Mouse (Mus musculus) yolk sac, embryonic 10.5 days (tissue): ENCODE results near the gene Atic.
A peak's percentile ranks its signal among the peaks of the same experiment; 100 is the strongest.

Experiments used
- DNase-seq: peaks from one replicate; pipeline ENCODE4 v3.0.0-alpha.2; 2017; ENCODE audit warnings: low spot score

Gene Atic

DNA sequence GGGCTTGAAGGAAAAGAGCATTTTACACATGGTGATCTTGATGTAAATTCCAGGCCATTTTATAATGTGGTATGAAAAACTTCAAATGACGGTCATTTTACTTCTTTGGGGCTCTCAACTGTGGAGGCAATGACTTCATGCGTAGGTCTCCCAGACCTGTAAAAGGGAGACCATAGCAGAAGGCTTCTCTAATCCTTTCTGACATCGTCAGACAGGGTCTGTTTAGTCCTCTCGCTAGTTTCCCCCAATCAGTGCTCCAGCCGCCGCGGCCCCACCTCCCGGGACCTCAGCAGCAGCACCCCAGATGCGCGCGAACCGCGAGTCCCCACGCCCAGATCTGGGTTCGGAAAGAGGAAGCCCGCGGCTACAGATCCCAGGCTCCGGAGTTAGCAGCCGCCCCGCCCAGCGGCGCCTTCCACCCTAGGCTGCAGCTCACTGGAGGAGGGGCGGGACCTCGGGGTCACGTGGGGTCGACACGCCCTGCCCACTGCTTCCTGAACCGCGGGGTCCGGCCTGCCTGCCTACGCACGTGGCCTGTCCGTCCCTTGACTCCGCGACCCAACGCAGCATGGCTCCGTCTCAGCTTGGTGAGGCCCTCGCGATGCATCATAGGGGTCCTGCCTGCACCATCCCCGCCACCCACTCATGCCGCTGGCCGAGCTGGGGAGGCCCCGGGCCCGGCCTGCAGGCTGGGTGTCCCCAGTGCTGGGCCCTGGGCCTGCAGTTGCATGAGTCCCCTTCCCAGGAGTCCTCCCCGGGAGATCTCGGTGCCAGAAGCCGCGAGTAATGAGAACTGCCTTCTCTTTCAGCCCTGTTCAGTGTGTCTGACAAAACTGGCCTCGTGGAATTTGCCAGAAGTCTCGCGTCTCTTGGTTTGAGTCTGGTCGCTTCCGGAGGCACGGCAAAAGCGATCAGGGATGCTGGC, at the start of gene Atic:
TSS of gene Atic (plus strand) at position 463 of the 925 bp plus-strand sequence.
- peak; percentile 95 for DNase-seq

DNA sequence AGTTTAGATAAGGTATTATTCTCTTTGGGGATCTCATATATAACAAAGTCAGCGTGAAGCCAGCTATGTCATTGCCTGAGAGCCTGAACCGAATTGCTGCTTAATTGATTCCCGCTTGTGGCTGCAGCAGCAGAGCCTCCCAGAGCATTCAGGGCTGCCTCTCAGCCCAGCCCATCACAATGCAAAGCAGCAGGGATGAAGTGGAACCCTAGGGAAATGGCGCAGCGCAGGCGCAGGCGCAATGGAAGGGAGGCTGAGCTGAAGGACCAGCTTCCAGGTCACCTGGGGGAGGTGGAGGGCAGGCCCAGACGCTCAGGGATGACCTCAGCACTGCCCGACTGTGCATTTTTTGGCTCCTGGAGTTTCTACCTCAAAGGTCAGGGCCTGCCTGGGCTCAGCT, 49.7 kb upstream of the Atic start:
- no peak for DNase-seq

DNA sequence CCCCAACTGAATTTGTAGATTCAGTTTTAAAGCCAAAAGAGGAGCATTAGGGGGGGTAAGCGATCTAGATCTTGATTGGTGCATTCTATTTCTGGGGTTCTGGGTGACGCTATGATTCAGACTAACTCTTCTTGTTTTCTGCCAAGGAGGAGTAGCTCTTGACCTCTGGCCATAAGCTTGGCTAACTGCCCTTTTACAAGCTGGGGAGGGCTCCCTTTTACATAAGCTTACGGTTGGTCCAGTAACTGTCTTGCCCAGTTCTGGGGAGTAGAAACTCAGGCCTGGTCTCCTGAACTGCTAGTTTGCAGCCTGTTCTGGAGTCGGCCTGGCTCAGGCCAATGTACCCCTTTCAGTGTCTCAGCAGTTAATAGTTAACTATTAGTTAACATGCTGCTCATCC, 41.9 kb upstream of the Atic start:
- no peak for DNase-seq

DNA sequence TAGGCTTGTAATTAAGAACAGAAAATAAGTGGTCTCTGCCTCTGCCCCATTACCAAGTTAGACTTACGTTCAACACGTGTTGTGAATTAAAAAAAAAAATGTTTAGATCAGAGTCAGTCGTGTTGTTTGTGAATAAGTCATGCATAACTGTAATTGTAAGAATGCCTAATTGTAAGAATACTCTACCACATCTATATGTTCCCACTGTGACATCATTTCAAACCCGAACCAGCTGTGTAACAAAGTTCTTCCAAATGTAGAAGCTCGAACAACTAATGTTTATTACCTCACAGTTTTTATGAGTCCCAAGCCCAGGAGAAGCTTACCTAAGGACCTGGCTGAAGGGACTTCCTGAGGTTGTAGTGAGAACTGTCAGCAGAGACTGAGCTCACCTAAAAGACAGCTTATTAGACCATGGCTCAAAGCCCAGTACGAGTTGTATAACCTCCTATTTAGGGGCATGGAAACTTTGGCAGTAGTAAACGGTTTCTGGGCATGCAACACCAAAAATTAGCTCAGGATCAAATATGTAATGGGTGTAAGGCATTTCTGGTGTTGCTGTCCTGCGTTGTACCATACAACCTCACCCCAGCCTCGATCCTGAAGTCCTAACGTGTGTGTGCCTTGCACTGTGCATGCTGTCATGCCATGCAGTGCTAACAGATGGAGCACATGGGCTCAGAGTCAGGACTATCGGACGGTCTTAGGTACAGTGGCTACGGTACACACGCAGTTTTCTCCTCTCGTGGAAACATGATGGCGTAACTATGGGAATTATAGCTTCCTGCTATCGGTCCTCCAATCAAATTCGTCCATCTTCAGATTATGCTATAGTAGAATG, 27.9 kb upstream of the Atic start:
- no peak for DNase-seq

DNA sequence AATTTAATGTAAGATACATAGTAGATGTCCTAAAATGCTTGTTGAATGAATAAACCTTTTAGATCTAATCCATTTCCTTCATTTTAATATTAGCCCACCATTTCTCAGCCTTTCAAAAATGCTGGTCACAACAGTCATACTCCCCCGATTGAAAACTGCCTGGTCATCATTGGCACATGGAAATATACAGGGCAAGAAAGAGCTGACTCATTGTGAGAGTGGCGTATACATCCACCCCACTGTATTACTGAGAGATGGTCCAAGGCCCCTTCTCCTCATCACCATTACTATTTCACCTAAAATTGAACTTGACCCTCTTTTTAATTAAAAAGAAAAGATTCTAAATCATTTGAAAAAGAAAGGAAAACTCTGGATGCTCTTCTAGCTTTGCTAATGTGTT, 26.2 kb upstream of the Atic start:
- DNase-seq, result no peak

DNA sequence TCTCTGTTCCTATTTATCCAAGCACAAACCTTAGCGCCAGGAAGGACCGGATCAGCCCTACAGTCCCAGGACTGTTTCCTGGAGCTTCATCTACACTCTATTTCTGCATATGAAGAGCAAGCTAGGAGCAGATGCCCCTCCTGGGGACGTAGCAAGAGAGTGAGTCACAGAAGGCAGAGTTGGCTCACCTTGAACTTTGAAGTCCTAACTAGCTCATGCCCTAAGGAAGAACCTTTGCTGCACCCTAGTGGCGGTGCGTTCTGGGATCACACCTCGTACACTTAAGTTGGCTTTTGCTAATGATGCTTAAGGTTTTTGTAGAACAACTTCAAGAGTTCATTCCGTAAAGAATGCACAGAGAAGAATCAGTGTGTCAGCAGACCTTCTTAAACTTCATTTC, 25.3 kb upstream of the Atic start:
- DNase-seq, result peak; percentile 19

DNA sequence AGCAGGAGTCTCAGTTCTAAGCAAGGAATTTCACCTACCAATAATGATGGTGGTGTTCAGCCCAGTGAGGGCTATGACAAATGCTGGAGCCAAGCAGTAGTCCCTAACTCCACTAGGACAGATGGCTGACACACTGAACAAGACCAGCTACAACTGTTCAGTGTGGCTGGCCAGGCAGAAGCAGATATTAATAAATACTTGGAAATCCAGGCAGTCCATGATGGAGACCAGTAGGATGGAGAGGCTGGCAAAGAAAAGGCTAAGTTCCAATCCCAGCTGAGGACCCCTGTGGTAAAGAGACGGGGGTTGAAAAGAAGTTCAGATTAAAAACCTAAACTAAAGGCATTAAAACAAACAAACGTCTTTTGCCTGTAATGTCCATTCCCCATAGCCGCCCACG, 17.3 kb upstream of the Atic start:
- DNase-seq, result no peak

DNA sequence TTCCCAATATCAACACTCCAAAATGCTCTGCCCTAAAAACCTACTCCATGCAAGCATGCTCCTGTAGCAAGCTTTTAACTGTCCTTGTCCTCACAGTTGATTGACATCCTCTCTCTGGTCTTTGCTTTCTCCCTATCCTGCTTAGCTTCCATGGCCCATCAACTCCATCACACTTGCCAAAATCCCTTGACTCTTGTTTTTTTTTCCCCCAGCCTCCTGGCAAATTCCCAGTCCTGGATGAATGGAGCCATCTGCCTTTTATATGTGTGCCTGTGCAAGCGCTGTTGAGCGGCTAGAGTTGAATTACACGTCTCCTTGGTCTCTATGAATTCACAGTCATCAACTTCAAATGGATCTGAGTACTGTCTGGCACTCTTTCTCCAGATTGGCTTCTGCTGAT, 16.5 kb upstream of the Atic start:
- DNase-seq, result no peak

DNA sequence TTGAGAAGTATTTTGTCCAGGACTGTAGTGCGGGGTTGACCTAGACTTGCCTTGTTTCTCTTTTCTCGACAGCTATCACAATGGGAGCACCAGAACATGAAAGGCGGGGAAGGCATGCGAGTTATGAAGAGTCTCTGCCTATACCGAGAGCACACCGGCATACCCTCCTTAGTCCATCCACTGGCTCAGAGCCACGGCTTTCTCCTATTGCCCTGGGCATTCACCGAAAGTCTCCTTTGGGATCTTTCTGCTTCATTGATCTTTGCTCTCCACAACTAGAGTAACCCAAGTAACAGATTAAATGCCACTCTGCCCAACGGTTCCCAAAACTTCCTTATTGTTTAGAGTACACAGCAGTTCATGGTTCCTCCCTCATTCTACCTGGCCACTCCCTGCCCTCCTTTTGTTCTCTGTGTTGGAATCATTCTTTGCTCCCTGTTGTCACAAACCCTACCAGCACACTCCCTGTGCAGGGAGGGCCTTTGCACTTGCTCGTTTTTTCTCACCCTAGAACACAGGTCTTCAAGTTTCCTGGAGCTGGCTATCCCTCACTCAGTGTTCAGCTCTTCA, 6.2 kb upstream of the Atic start:
- no peak for DNase-seq

DNA sequence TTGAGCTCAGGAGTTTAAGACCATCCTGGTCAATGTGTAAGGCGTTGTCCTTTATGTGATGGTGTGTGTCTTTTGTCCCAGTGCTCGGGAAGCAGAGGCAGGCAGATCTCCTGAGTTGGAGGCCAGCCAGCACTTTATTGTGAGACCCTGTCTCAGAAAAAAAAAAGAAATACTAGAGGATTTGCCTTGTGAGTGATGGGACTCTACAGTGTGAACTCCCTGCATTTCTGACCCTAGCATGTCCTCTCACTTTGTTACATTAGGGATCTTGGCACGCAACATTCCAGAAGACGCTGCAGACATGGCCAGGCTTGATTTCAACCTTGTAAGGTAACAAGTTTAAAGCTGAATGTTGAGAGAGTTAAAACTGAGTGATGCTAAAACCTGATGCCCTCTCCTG, 3.7 kb downstream of the Atic start:
- no peak for DNase-seq

DNA sequence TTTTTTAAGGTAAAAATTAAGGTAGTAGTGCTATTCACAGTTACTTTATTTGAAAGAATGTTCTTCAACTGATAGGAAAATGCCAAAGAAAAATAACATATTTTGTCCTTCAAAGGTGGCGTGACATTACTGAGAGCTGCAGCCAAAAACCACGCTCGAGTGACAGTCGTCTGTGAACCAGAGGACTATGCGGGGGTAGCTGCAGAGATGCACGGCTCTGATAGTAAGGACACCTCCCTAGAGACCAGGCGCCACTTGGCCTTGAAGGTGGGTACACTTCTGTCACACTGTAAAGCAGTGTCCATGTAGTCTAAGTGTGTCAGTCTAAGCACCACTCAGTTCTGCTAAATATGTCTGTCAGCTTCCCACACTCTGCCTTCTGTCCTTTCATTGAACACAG, 7.3 kb downstream of the Atic start:
- DNase-seq, result no peak

DNA sequence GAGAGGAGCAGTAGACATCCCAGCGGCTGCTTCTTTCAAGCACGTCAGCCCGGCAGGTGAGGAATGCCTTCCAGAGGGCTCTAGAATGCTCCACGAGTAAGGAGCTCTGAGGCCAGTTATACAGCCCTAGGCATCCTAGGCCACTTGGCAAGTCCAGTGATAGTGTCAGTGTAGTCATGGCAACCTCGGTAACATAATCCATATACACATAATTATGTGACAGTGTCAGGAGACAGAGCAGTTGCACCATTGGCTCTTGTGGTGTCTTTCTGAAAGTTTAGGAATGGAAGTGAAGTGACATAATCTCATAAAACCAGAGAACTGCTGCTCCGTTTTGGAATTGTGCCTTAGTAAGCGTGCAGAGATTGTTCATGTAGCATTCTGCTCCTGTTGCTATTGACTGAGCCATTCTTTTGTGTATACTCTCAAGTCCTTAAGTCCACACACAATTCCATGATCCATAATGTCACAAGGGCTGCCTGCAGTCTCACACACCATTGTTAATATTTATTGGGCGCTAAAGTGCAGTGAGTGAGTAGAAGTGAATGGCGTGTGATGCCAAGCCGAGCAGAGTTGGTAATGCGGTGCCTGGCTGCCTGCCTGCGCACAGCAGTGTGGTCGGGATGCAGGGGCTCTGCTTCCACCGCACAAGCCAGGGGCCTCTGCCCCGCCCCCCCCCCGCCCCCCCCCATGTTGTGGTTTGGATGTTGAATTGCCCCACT, 11.1 kb downstream of the Atic start:
- no peak for DNase-seq

DNA sequence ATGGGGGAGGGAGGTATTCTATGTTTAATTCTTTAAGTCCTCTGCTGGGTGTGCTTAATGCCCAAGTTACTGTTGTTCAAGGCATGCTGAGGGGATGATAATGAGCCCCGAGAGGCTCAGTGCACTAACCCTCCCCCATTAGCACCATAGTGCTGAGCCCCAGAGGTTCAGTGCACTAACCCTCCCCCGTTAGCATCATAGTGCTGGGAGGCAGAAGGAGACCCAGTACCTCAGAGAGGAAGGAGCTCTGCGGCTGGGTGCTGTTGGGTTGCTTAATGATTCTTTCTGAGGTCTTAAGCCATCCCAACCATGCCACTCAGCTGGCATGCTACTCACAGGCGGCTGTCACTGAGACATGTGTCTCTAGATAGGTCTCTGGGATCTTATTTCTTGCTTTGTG, 13.2 kb downstream of the Atic start:
- DNase-seq, result no peak

DNA sequence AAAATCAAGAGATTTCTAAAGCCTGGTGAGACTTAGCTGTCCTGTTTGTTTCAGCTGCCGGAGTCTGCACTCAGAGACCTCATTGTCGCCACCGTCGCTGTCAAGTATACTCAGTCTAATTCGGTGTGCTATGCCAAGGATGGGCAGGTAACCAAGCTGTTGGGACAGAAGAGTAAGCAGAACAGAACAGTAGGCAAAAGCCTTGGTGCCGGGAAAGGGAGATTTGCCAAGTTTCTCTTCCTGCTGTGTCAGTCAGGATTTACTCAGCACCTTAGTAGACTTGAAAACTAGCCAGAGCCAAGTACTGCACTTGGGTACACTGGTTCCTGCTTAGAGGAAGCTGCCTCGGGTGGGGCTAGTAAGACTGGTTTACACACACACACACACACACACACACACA, 19.0 kb downstream of the Atic start:
- no peak for DNase-seq

DNA sequence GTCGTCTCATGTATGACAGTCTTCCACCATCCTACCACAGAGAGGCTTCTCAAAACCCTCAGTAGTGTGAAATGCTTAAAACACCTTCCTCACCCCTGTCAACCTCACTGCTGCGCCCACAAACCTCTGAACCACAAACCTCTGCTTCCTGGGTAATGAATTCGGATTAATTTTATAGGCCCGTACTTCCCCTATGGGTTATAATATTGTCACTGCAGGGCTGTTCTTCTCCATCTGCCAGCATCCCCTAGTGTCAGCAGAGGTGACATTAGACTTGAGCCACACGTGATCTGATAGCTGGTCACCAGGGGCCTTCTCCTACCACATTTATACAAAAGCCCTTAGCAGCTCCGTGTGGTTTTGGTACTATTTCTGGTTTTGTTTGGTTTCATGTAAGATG, 19.9 kb downstream of the Atic start:
- DNase-seq, result no peak

DNA sequence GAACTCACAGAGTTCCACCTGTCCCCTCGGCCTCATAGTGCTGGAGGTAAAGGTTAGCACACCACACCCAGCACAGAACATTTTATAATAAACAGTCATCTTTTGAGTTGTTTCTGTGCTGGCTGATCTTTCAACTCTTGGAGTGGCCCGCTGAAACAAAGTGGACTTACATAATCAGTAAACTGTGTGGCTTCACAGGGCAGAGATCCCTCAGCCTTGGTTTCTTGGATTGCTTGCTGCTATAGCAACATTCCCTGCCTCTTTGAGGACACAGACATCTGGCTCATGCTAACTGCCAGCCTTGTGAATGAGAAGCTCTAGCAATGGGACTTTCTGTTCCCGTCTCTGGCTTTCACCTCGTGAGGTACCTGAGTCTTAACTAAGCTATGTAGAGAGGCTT, 22.6 kb downstream of the Atic start:
- DNase-seq, result no peak

DNA sequence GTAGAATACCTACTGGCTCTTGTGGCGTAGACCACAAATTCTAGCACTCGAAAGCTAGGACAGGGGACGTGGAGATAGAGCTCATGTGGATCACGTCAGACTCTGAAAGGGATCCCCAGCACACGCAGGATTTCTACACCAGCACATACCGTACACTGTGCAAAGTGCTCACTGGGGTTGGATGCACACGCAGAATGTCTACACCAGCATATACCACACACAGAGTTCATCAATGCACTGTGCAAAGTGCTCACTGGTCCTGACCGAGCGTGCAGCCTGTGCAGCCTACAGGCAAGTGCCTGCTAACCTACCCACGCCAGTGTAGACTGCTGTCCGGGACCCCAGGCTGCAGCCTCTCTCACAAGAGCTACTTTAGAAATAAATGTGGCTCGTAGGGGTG, 23.5 kb downstream of the Atic start:
- no peak for DNase-seq

DNA sequence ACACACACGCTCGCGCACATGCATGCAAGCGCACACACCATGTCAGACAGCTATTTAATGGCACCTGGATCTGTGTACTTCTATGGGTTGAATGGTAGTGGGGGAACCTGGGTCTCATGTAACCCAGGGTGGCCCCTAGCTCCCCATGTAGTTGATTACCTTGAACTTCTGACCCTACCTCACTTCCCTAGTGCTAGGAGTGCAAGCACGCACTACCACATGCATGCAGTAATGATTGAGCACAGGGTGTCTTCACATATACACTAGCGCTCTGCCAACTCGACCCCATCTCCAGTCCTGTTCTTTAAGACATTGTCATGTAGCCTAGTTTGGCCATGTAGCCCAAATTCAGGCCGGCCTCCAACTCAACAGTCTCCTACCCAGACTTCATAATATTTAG, 26.4 kb downstream of the Atic start:
- no peak for DNase-seq

DNA sequence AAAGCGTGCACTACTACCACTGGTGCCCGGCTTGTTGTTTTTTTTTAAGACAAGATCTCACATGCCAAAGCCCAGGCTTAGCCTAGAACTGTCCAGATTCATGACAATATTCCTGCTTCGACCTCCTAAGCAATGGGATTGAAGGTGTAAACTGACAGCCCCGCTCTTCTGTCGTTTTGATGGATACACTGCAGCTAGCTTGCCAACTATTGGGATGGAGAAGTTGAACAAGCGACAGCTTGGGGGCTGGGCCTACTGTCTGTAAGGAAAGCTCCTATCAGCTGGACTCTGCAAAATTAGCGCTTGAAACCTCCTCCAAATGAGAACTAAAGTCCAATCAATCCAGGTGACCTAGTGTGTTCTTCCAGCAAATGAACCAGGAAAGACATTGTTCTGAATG, 26.9 kb downstream of the Atic start:
- DNase-seq, result no peak

DNA sequence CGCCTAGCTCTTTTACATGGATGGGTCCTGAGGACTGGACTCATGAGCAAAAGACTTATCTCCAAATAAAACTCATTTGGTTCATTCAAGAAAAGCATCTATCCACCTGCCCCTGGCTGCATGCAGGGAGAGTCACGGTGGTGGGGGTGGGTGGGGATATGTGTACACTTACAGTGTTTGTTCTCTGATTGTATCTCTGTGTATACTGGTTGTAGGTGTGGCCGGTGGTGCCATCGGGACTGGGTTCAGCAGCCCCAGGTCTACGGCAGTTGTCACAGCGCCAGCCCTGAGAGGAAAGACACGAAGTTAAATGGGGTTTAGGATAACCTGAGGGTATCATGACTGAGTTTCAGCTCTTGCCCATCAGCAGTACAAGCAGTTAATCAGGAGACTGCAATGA, 29.7 kb downstream of the Atic start:
- DNase-seq, result no peak

DNA sequence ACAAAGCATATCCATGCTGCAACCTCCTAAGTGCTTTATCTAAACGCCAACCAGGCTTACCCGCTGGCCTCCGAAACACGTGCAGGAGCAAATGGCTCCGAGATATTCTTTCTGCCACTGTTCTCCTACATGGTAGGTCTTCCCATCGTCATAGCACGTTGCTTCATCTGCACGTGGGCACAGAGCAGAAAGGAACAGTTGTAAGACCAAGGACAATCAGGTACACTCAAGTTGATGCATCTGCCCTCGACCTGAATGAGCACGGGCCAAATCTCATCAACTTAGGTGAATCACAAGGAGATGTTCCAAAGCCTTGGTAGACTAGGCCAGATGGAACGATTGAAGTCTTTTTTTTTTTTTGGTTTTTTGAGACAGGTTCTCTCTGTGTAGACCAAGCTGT, 33.1 kb downstream of the Atic start:
- DNase-seq, result no peak

DNA sequence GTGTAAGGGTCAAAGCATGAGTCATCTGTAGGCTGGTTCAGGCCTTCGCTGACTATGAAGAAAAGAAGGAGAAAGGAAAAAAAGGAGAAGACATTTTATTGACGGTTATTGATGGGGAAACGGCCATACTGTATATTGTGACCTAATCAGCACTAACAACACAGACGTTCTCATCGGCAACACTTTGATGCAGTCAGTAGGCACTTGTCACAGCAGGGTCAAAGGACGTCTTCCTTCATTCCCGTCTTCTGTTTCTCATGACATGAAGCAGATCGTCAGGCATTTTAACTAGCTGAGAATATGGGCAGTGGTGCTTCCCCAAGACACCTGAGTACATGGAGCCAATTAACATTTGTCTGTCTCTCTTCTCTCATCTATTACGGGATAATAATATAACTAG, 36.2 kb downstream of the Atic start:
- no peak for DNase-seq
